Mouse (Mus musculus) heart, postnatal 0 days (tissue): ENCODE data around the gene Gm3250.
"Not testable (repeated sequence)": the region's sequence is repeated elsewhere in the genome, so short reads cannot be mapped to it uniquely, and the experiment has no call there.

Experiments used
- CTCF ChIP-seq: IDR thresholded peaks from 2 replicates; pipeline ENCODE4 v1.5.1; 2016; ENCODE audit warnings: antibody characterized with exemption, control low read depth, low read depth
- EP300 ChIP-seq: IDR thresholded peaks from 2 replicates; pipeline ENCODE4 v1.6.1; 2016; ENCODE audit warnings: antibody characterized with exemption, low read depth

DNA sequence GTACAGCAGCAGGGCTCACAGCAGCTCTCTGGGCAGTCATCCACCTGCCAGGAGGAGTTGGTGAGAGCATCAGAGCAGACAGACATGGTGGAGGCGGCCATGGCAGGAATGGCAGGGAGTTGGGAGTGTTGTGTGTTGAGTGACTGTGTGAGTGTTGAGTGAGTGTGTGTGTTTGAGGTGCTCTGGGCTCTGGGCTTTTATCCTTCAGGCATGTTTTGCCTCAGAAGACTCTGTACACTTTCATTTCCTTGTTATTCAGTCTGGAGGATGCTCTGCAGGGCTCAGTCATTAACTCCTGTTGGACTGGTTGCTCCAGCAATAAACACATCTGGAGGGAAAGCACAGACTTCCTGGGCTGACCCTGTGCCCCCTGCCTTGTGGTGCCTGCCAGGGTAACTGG is 22.8 kb downstream of the Gm3250 start, which contains the start of gene Gm3233:
- TF ChIP-seq EP300, CTCF: not testable (repeated sequence)
